Mouse (Mus musculus): Measurements from ENCODE around the gene Galntl6. TPM values are rescaled to one million over a fixed set of nuclear protein-coding genes. Genes with fewer than 3 reads are reported as not detected.

Gene Galntl6
- polyA plus RNA-seq, 1 experiment from 2014 or later = 10.2 TPM

DNA sequence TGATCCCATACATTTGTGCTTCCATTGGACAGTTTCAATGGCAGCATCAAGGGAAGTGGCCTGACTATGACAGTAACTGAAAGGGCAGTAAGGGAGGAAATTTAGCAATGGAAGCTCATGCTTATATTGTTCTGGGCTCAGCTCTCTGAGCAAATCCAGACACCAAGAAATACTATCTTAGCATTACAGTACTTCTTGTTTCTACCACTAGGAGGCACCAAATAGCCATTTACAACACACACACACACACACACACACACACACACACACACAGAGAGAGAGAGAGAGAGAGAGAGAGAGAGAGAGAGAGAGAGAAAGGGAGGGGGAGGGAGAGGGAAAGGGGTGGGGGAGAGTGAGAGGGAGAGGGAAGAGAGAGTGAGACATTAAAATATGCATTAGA is 1023.6 kb downstream of the Galntl6 start:
- Histone ChIP-seq H3K27me3 (no peaks in the 10 kb centered on the region), H3K4me3 (no peak overlapping the region), H3K4me1 (replicated peaks) (no peaks in the 10 kb centered on the region), H3K27ac (no peak overlapping the region), H3K36me3 (no peaks in the 10 kb centered on the region), H3K9ac (no peak overlapping the region), H3K9me3 (no peaks in the 10 kb centered on the region), H3K4me2 (no peak overlapping the region)
- no peak for ATAC-seq (ENCODE audit: low FRiP score)

DNA sequence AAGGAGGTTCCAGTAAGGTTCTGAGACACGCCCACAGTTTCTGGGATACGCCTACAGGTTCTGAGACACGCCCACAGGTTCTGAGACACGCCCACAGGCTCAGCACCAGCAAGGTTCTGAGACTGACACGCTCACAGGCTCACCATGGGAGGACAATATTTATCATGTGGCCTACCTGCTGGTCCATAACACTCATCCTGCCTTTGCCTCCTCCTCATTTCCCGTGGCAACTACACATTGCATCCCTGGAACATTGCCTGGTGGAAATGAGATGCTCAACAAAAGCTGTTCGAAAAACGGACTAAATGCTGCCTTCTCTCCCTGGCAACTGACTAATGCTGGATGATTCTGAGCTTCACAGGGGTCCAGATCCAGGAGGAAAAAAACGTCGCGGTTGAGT is 1033.0 kb downstream of the Galntl6 start:
- Histone ChIP-seq H3K4me1 (replicated peaks) (no peaks in the 10 kb centered on the region), H3K4me2 (no peak overlapping the region), H3K27ac (no peak overlapping the region), H3K36me3 (no peaks in the 10 kb centered on the region), H3K4me3 (no peak overlapping the region), H3K27me3 (no peaks in the 10 kb centered on the region), H3K9me3 (no peaks in the 10 kb centered on the region), H3K9ac (no peak overlapping the region)
- 54% methylated on average over 11 of the region's 11 CpGs for WGBS
- ATAC-seq (ENCODE audit: low FRiP score) = no peak

DNA sequence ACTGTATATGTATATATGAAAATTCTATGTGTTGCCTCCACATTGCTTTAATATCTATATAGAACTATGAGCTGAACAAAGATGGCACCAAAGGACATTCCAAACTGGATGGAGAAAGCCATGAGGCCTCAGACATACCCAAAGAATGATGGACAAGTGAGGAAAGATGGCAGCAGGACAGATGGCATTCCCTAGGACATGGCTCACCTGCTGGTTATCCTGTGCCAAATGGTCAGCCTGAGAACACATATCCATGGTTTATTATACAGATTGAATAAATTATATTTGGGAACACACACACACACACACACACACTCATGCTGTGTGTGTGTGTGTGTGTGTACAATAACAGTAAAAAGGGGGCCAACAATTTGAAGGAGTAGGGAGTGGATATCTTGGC is 1063.4 kb downstream of the Galntl6 start:
- no peak for ATAC-seq (ENCODE audit: low FRiP score)
- Histone ChIP-seq H3K9me3 (no peaks in the 10 kb centered on the region), H3K27ac (no peak overlapping the region), H3K4me3 (no peak overlapping the region), H3K4me1 (replicated peaks) (0 out of 2 replicates have a peak, but pooled peaks cover 4% of the 10 kb centered on the region), H3K36me3 (no peaks in the 10 kb centered on the region), H3K9ac (no peak overlapping the region), H3K4me2 (no peak overlapping the region), H3K27me3 (no peaks in the 10 kb centered on the region)

DNA sequence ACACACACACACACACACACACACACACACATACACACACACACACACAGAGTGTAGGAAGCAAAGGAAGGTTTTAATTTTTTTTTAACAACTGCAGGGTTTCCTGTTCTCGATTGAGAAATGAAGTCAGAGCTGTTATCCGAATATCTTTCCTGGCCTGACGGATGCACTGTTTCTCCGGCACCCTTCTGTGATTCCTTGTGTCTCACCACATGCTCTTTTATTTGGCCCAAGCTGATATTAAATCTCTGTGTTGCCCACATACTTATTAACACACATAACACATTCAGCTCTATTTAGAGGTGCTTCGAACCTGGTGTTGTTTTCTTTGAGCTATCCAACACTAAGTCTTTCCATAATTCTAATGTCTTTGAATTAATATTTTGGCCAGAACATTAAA is 1069.0 kb downstream of the Galntl6 start:
- Histone ChIP-seq H3K4me1 (replicated peaks) (no peaks in the 10 kb centered on the region), H3K4me2 (no peak overlapping the region), H3K9me3 (no peaks in the 10 kb centered on the region), H3K9ac (no peak overlapping the region), H3K4me3 (no peak overlapping the region), H3K27ac (no peak overlapping the region), H3K27me3 (no peaks in the 10 kb centered on the region), H3K36me3 (no peaks in the 10 kb centered on the region)
- WGBS = 71% methylated on average over 5 of the region's 5 CpGs
- no peak for ATAC-seq (ENCODE audit: low FRiP score)

DNA sequence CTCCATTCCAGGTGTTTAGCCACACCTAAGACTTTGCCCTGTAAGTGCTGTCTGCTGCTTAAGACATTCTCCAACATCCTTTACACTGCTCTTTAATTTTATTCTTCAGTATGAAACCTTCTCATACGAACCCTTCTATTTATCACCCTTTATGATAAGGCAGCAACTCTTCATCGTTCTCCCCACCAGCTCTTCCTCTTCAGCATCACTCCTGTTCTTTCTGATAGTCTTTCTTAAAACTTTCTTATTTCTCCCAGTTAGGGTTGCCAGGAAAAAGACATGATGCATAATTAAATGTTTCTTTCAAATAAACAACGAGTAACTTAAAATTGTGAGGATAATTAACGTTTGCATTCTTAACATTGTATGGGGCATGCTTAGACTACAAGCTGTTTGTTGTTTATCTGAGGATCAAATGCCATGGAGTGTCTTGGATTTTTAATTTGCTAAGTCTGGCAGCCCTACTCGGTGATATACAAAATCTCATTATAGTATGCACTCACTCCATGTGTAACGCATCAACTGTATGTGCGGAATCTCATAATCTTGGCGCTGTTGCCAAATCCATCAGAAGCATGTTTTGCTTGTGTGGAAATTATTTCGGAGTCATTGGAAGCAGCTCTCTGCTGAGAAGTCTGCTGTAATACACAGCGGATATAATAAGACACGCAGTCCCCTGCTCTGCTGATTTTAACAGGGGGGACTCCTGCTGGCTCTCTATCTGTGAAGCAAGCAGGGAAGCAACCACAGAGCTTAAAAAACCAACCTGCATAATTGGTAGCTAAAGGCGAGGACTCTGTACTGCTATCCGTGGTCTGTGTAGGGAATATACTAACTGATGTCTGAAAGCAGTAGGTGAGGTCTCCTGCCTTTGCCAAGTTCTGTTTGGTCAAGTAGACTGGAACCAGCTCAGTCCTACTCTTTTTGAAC is 1069.7 kb downstream of the Galntl6 start:
- no peak for ATAC-seq (ENCODE audit: low FRiP score)
- no peaks in the 10 kb centered on the region for H3K36me3 ChIP-seq
- H3K27ac ChIP-seq = peak overlapping the region; percentile 19; the same call in 1 of the 2 replicates
- no peaks in the 10 kb centered on the region for H3K9me3 ChIP-seq
- no peak overlapping the region for H3K9ac ChIP-seq
- H3K27me3 ChIP-seq = no peaks in the 10 kb centered on the region
- H3K4me2 ChIP-seq = no peak overlapping the region
- no peaks in the 10 kb centered on the region for H3K4me1 ChIP-seq (replicated peaks)
- whole genome bisulfite sequencing = 73% methylated on average over 13 of the region's 13 CpGs
- no peak overlapping the region for H3K4me3 ChIP-seq

DNA sequence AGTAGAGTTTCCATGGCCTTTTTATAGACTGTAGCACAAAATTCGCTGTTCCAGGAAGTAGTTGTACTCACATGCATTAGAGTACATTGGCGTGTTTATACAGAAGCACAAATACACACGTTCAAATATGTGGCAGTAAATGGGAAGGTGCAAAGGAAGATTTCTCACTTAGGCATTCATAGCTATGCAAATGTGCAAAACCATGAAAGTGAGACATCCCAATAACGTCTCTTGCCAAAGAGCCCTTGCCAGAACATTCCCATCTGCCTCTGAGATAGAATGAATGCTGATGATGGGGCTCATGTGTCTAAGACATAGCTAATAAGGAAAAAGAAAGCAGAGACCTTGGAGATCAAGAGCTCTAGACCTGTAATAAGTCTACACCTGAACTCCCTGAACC is 1071.0 kb downstream of the Galntl6 start:
- no peak overlapping the region for H3K4me3 ChIP-seq
- H3K27me3 ChIP-seq = no peaks in the 10 kb centered on the region
- no peaks in the 10 kb centered on the region for H3K36me3 ChIP-seq
- H3K27ac ChIP-seq = no peak overlapping the region
- H3K9ac ChIP-seq = no peak overlapping the region
- H3K4me2 ChIP-seq = no peak overlapping the region
- no peaks in the 10 kb centered on the region for H3K9me3 ChIP-seq
- WGBS = 87% methylated on average over 4 of the region's 4 CpGs
- no peaks in the 10 kb centered on the region for H3K4me1 ChIP-seq (replicated peaks)
- ATAC-seq (ENCODE audit: low FRiP score) = no peak

DNA sequence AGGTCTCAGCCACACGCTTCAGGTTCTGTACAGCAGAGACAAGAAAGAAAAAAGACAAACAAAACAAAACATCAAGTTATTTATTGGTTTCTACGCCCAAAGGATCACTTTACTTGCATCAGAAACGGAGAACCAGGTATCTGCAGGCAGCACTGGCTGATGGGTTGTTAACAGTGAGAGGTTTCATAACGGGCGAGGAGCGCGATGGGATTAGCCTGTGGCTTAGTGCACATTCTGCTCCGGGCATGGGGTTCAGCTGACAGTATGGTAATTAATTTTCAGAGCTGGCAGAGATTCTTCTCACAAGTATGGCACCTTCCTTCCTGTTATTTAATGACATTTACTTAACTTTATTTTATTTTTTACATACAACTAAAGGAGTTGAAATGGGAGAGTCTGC is 1075.1 kb downstream of the Galntl6 start:
- H3K4me2 ChIP-seq = no peak overlapping the region
- no peaks in the 10 kb centered on the region for H3K36me3 ChIP-seq
- H3K9me3 ChIP-seq = no peaks in the 10 kb centered on the region
- H3K4me1 ChIP-seq (replicated peaks) = no peaks in the 10 kb centered on the region
- no peak overlapping the region for H3K4me3 ChIP-seq
- no peak overlapping the region for H3K27ac ChIP-seq
- WGBS = 60% methylated on average over 8 of the region's 8 CpGs
- H3K27me3 ChIP-seq = no peaks in the 10 kb centered on the region
- ATAC-seq (ENCODE audit: low FRiP score) = no peak
- H3K9ac ChIP-seq = no peak overlapping the region

DNA sequence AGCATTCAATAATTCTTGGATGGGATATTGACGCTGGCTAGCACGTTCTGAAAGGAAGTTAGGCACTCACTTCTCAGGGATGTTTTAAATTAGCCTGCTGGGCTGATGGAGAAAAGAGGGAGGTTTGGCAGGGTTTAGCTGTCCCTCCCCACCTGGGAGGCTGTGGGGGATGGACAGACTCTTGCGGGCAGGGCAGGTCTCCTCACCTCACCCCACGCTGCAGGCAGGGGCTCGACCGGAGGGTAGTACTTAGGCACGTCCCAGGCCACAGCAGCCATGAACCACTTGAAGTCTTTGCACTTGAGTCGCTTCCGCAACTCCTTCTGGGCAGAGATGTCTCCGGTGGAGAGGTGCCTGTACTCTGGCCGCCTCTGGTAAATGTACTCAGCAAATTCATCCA is 1075.5 kb downstream of the Galntl6 start:
- H3K4me1 ChIP-seq (replicated peaks) = no peaks in the 10 kb centered on the region
- WGBS = 67% methylated on average over 11 of the region's 11 CpGs
- H3K36me3 ChIP-seq = no peaks in the 10 kb centered on the region
- H3K4me2 ChIP-seq = no peak overlapping the region
- H3K9ac ChIP-seq = no peak overlapping the region
- ATAC-seq (ENCODE audit: low FRiP score) = no peak
- H3K27me3 ChIP-seq = no peaks in the 10 kb centered on the region
- H3K9me3 ChIP-seq = no peaks in the 10 kb centered on the region
- no peak overlapping the region for H3K27ac ChIP-seq
- no peak overlapping the region for H3K4me3 ChIP-seq

DNA sequence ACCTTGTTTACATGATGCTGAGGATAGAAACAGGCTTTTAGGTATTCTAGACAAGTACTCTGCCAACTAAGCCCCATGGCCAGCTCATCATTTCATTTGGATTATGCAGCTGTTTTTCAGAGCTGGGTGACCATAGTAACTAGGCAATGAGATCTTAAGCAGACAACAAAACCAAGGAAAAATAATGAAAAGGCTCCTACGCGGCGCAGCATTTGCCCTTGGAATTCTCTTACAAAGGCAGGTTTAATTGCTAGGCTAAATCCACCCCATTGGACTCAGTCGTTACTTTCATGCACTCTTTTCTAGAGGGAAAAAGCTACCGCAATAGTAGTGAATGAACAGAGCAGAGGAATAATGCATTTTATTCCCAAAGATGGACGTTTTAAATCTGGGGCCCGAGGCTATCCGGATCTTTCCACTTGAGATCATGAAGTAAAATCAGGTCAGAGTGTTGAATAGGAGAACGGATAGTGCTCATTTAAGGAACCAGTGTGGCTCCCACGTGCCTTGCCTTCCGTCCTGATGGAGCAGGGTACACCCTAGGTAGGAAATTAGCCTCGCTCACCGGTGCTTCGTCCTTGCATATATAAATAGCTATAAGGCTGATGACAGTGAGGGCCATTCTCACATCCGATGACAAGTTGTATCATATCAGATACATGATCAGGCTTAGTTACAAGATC is 1076.1 kb downstream of the Galntl6 start:
- no peak for ATAC-seq (ENCODE audit: low FRiP score)
- WGBS = 69% methylated on average over 15 of the region's 15 CpGs
- no peaks in the 10 kb centered on the region for H3K4me1 ChIP-seq (replicated peaks)
- no peaks in the 10 kb centered on the region for H3K9me3 ChIP-seq
- H3K27ac ChIP-seq = no peak overlapping the region
- no peak overlapping the region for H3K4me2 ChIP-seq
- H3K36me3 ChIP-seq = no peaks in the 10 kb centered on the region
- H3K4me3 ChIP-seq = no peak overlapping the region
- no peak overlapping the region for H3K9ac ChIP-seq
- no peaks in the 10 kb centered on the region for H3K27me3 ChIP-seq

DNA sequence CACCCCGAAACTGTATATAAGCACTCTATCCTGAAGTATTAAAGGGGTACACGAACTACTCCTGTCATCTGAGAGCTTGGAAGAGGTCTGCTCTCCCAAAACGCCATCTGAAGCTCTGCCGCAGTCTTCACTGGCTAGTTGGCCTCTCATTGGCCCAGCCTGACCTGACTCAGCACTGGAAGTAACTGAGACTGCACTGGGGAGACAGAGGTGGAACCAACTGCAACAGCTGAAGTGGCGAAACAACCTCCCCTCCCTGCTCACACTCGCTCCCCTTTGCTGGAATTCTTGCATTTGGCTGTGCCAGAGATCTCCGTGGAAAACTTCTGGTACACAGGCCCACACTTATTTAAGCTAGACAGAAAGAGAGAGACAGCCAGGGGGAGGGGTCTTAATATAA is 1089.3 kb downstream of the Galntl6 start:
- Histone ChIP-seq H3K9me3 (no peaks in the 10 kb centered on the region), H3K36me3 (no peaks in the 10 kb centered on the region), H3K4me1 (replicated peaks) (no peaks in the 10 kb centered on the region), H3K9ac (no peak overlapping the region), H3K4me3 (no peak overlapping the region), H3K27ac (no peak overlapping the region), H3K4me2 (no peak overlapping the region), H3K27me3 (no peaks in the 10 kb centered on the region)
- no peak for ATAC-seq (ENCODE audit: low FRiP score)
- WGBS = 84% methylated on average over 7 of the region's 7 CpGs

DNA sequence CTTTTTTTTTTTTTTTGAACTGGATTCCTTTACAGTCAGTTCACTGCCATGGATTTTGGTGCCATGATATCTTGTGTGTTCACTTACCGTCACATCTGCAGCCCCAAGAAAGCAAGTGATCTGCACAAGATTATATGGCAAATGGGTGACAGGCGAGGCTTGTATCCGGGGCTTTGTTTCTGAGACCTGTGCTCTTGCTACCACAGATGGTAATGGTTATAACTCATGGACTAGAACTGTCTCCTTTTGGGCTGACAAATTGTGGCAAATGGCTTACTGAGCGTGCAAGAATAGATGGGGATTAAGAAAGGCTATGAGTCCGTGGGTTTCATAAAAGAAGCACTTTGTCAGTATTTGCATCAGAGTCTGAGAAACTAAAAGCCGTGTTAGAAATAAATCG is 1096.4 kb downstream of the Galntl6 start:
- no peaks in the 10 kb centered on the region for H3K36me3 ChIP-seq
- no peaks in the 10 kb centered on the region for H3K4me1 ChIP-seq (replicated peaks)
- WGBS = 70% methylated on average over 7 of the region's 7 CpGs
- no peak overlapping the region for H3K4me2 ChIP-seq
- H3K9ac ChIP-seq = no peak overlapping the region
- H3K27me3 ChIP-seq = no peaks in the 10 kb centered on the region
- no peak overlapping the region for H3K27ac ChIP-seq
- ATAC-seq (ENCODE audit: low FRiP score) = no peak
- no peaks in the 10 kb centered on the region for H3K9me3 ChIP-seq
- no peak overlapping the region for H3K4me3 ChIP-seq

DNA sequence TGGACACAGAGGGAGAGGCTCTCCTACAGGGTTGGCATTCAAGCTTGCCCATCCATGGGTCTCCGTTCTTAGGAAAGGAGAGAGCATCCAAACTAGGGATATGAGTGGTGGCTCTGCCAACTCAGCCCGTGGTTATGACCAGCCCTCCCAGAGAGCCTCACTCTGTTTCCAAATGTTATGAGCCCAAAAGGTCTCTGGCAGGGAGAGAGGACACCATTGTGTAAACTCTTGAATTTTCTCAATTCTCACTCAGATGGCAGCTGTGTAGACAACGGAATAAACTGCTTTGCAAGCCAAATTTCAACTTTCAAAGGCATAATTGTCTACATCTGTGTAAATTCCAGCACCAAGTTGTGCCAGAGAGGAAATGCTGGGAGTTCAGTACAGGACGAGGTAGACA is 1105.4 kb downstream of the Galntl6 start:
- ATAC-seq (ENCODE audit: low FRiP score) = no peak
- Histone ChIP-seq H3K9ac (no peak overlapping the region), H3K9me3 (no peaks in the 10 kb centered on the region), H3K4me3 (no peak overlapping the region), H3K4me2 (no peak overlapping the region), H3K27me3 (no peaks in the 10 kb centered on the region), H3K4me1 (replicated peaks) (no peaks in the 10 kb centered on the region), H3K36me3 (no peaks in the 10 kb centered on the region), H3K27ac (no peak overlapping the region)
- WGBS = 85% methylated on average over 4 of the region's 4 CpGs

DNA sequence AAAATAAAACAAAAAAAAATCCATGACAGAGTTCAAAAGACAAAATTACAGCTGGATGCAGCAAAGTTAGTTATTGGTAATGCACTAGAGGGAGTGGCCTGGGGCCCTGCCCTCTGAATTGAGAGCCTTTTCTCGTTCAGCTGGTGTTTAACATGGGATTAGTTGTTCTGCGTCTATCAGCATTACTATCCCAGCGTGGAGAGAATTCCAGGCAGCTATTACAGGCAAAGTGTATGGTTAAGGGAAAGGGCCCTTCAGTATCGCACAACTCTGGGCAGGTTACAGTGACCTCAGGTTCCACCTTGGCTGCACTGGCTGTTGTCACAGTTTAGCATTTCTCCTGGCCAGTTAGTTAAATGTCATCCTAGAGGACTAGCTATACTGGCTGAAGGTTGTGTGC is 1107.3 kb downstream of the Galntl6 start:
- Histone ChIP-seq H3K27ac (no peak overlapping the region), H3K9ac (no peak overlapping the region), H3K9me3 (no peaks in the 10 kb centered on the region), H3K4me1 (replicated peaks) (peaks cover 2% of the 10 kb centered on the region; the same call in 1 of the 2 replicates), H3K27me3 (0 out of 2 replicates have a peak, but pooled peaks cover 3% of the 10 kb centered on the region), H3K4me3 (no peak overlapping the region), H3K4me2 (no peak overlapping the region), H3K36me3 (no peaks in the 10 kb centered on the region)
- no peak for ATAC-seq (ENCODE audit: low FRiP score)
- 75% methylated on average over 4 of the region's 4 CpGs for WGBS

All from hindbrain, embryonic 13.5 days (tissue).